Mouse (Mus musculus): ENCODE data around the gene Dnajb12. TPM values are rescaled to one million over a fixed set of nuclear protein-coding genes. Genes with fewer than 3 reads are reported as not detected.

Dnajb12 gene
- polyA plus RNA-seq, 2 experiments = 12.0 to 12.4 TPM

DNA sequence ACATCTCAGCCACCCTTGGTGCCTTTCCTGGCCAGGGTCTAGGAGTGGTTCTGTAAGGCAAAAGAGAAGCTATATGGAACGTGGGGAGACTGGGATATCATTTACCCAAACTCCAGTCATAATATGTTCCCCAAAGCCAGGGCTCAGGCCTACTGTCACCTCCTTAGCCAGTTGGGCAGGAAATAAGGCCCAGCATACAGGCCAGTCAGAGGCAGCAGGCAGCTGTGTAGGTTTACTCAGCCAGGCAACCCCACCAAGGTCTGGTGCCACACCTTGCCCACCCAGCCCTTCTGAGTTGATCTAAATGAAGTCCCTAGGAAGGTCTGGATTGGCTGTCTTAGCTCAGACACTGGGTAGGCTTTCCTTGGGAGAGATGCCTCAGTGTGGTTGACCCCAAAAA lies 22.1 kb downstream of the Dnajb12 start:
- H3K9me3 ChIP-seq (ENCODE audit: control insufficient read depth, low read length) = no peaks in the 10 kb centered on the region
- peaks cover 12% of the 10 kb centered on the region for H3K36me3 ChIP-seq (replicated peaks; ENCODE audit: control insufficient read depth, insufficient read depth, low read depth)
- ATAC-seq (ENCODE audit: insufficient read depth) (no peak), DNase-seq (ENCODE audit: low read depth in 3 of 3, low spot score in 3 of 3) (no peak)
- H3K4me3 ChIP-seq (ENCODE audit: insufficient read depth in 1 of 2, low read depth in 2 of 2, low read length in 2 of 2) = no peak overlapping the region
- no peak overlapping the region for H3K9ac ChIP-seq (replicated peaks)
- peak overlapping the region; percentile 12; the same call in 1 of the 2 replicates for H3K27ac ChIP-seq
- 70% methylated on average over 1 of the region's 1 CpGs for WGBS (ENCODE audit: insufficient replicate concordance)
- no peaks in the 10 kb centered on the region for H3K27me3 ChIP-seq (ENCODE audit: control insufficient read depth, insufficient read depth, low read length)
- peaks cover 27 to 33% of the 10 kb centered on the region in 2 experiments for H3K4me1 ChIP-seq (replicated peaks; ENCODE audit: control insufficient read depth in 2 of 2, insufficient read depth in 2 of 2, low read length in 1 of 2)
- no peak overlapping the region for H3K4me2 ChIP-seq (ENCODE audit: low read depth)
- TF ChIP-seq EP300 (IDR thresholded peaks at IDR 0.05; ENCODE audit: low read depth) (no peak), CTCF (IDR thresholded peaks at IDR 0.05; ENCODE audit: low read depth) (no peak)

GRCm38 (mm10) chr10:59901986-59902605 lies 22.7 kb downstream of the Dnajb12 start:
- no peak overlapping the region for H3K4me3 ChIP-seq (ENCODE audit: insufficient read depth in 1 of 2, low read depth in 2 of 2, low read length in 2 of 2)
- peaks cover 27 to 33% of the 10 kb centered on the region in 2 experiments for H3K4me1 ChIP-seq (replicated peaks; ENCODE audit: control insufficient read depth in 2 of 2, insufficient read depth in 2 of 2, low read length in 1 of 2)
- 80% methylated on average over 8 of the region's 8 CpGs for WGBS (ENCODE audit: insufficient replicate concordance)
- ATAC-seq (ENCODE audit: insufficient read depth) (no peak), DNase-seq (ENCODE audit: low read depth in 3 of 3, low spot score in 3 of 3) (no peak)
- no peaks in the 10 kb centered on the region for H3K27me3 ChIP-seq (ENCODE audit: control insufficient read depth, insufficient read depth, low read length)
- H3K4me2 ChIP-seq (ENCODE audit: low read depth) = no peak overlapping the region
- H3K9ac ChIP-seq (replicated peaks) = no peak overlapping the region
- peaks cover 6% of the 10 kb centered on the region for H3K36me3 ChIP-seq (replicated peaks; ENCODE audit: control insufficient read depth, insufficient read depth, low read depth)
- no peaks in the 10 kb centered on the region for H3K9me3 ChIP-seq (ENCODE audit: control insufficient read depth, low read length)
- TF ChIP-seq EP300 (IDR thresholded peaks at IDR 0.05; ENCODE audit: low read depth) (no peak), CTCF (IDR thresholded peaks at IDR 0.05; ENCODE audit: low read depth) (no peak)
- no peak overlapping the region for H3K27ac ChIP-seq

DNA sequence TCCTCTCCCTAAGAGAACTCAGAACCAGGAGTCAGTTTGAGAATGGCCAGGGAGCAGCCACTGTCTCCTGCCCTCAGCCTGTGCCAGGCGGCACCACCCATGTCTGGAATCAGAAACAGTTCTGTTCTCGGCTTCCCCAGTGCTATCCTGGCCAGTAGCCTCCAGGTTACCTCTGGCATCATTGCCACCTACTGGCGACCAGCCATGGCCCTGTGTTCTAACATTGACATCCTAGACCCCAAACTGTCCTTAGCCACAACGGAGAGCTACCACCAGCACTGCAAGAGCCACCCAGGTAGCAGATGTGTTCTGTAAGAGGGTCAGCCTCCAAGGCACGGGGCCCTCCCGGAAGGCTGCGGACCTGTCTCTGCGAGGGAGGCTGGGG lies 23.2 kb downstream of the Dnajb12 start:
- Histone ChIP-seq H3K27me3 (ENCODE audit: control insufficient read depth, insufficient read depth, low read length) (no peaks in the 10 kb centered on the region), H3K4me3 (ENCODE audit: insufficient read depth in 1 of 2, low read depth in 2 of 2, low read length in 2 of 2) (no peak overlapping the region), H3K4me1 (replicated peaks; ENCODE audit: control insufficient read depth in 2 of 2, insufficient read depth in 2 of 2, low read length in 1 of 2) (peaks cover 27 to 33% of the 10 kb centered on the region in 2 experiments), H3K9ac (replicated peaks) (no peak overlapping the region), H3K9me3 (ENCODE audit: control insufficient read depth, low read length) (no peaks in the 10 kb centered on the region), H3K27ac (no peak overlapping the region), H3K4me2 (ENCODE audit: low read depth) (no peak overlapping the region), H3K36me3 (replicated peaks; ENCODE audit: control insufficient read depth, insufficient read depth, low read depth) (peaks cover under 1% of the 10 kb centered on the region)
- no peak for ATAC-seq (ENCODE audit: insufficient read depth)
- WGBS (ENCODE audit: insufficient replicate concordance) = 61% methylated on average over 8 of the region's 8 CpGs
- DNase-seq (ENCODE audit: low read depth in 3 of 3, low spot score in 3 of 3) = no peak
- TF ChIP-seq CTCF (IDR thresholded peaks at IDR 0.05; ENCODE audit: low read depth) (no peak), EP300 (IDR thresholded peaks at IDR 0.05; ENCODE audit: low read depth) (no peak)

GRCm38 (mm10) chr10:59903170-59903569 lies 23.8 kb downstream of the Dnajb12 start:
- no peaks in the 10 kb centered on the region; the same call in 1 of the 2 replicates for H3K36me3 ChIP-seq (replicated peaks; ENCODE audit: control insufficient read depth, insufficient read depth, low read depth)
- WGBS (ENCODE audit: insufficient replicate concordance) = 55% methylated on average over 7 of the region's 7 CpGs
- no peak overlapping the region for H3K27ac ChIP-seq
- TF ChIP-seq CTCF (IDR thresholded peaks at IDR 0.05; ENCODE audit: low read depth) = no peak
- no peak for TF ChIP-seq EP300 (IDR thresholded peaks at IDR 0.05; ENCODE audit: low read depth)
- H3K4me1 ChIP-seq (replicated peaks; ENCODE audit: control insufficient read depth in 2 of 2, insufficient read depth in 2 of 2, low read length in 1 of 2) = peaks cover 28 to 29% of the 10 kb centered on the region in 2 experiments
- H3K9me3 ChIP-seq (ENCODE audit: control insufficient read depth, low read length) = no peaks in the 10 kb centered on the region
- ATAC-seq (ENCODE audit: insufficient read depth) (no peak), DNase-seq (ENCODE audit: low read depth in 3 of 3, low spot score in 3 of 3) (no peak)
- H3K27me3 ChIP-seq (ENCODE audit: control insufficient read depth, insufficient read depth, low read length) = no peaks in the 10 kb centered on the region
- H3K9ac ChIP-seq (replicated peaks) = no peak overlapping the region
- no peak overlapping the region for H3K4me3 ChIP-seq (ENCODE audit: insufficient read depth in 1 of 2, low read depth in 2 of 2, low read length in 2 of 2)
- no peak overlapping the region for H3K4me2 ChIP-seq (ENCODE audit: low read depth)

DNA sequence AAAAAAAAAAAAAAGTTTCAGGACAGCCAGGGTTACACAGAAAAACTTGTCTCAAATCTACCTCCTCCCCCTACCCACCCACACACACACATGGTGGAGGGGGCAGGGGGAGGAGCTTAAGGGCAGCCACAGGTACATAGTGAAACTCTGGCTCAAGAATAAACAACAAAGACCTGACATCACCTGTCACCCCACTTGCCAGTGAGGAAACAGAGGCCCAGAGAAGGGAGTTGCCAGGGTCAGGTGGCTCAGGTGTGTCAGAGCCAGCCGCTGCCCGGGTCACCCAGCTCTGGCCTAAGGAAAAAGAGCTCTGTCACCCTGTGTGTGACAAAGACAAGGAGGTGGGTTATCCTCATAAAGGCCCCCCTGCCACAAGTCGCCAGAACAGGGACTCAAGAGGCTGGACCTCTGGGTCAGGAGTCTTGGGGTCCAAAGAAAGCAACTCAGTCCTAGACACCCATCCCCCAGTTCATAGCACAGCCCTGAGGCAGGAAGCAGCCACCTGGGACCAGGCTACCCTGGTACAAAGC lies 27.8 kb downstream of the Dnajb12 start:
- H3K4me2 ChIP-seq (ENCODE audit: low read depth) = no peak overlapping the region

More for the DNA sequence above, 27.8 kb downstream of the Dnajb12 start:
- 48% methylated on average over 3 of the region's 3 CpGs for WGBS (ENCODE audit: insufficient replicate concordance)
- Histone ChIP-seq H3K9me3 (ENCODE audit: control insufficient read depth, low read length) (no peaks in the 10 kb centered on the region), H3K27me3 (ENCODE audit: control insufficient read depth, insufficient read depth, low read length) (peaks cover 12% of the 10 kb centered on the region), H3K27ac (no peak overlapping the region), H3K36me3 (replicated peaks; ENCODE audit: control insufficient read depth, insufficient read depth, low read depth) (no peaks in the 10 kb centered on the region), H3K4me3 (ENCODE audit: insufficient read depth in 1 of 2, low read depth in 2 of 2, low read length in 2 of 2) (no peak overlapping the region), H3K4me1 (replicated peaks; ENCODE audit: control insufficient read depth in 2 of 2, insufficient read depth in 2 of 2, low read length in 1 of 2) (peaks cover 3 to 12% of the 10 kb centered on the region in 2 experiments; a peak in 3 of 4 replicates), H3K9ac (replicated peaks) (no peak overlapping the region)
- no peak for ATAC-seq (ENCODE audit: insufficient read depth)
- no peak for DNase-seq (ENCODE audit: low read depth in 3 of 3, low spot score in 3 of 3)
- TF ChIP-seq EP300 (IDR thresholded peaks at IDR 0.05; ENCODE audit: low read depth) = no peak
- TF ChIP-seq CTCF (IDR thresholded peaks at IDR 0.05; ENCODE audit: low read depth) = no peak

All from liver, embryonic 14.5 days (tissue).